Mouse (Mus musculus) adrenal gland, postnatal 14 days (tissue): Measurements from ENCODE around the gene Wdtc1. TPM values are rescaled to one million over a fixed set of nuclear protein-coding genes. Genes with fewer than 3 reads are reported as not detected.

Experiments used
- DNase-seq: peaks from one replicate; pipeline ENCODE4 v3.0.0; 2021; ENCODE audit warnings: mixed read lengths
- total RNA-seq: library from RNA; stranded (reverse); gene quantifications from 2 replicates; pipeline ENCODE4 v1.2.3, GENCODE M21; 2021

Gene Wdtc1
- total RNA-seq, 1 experiment from 2014 or later = 53.3 TPM

DNA sequence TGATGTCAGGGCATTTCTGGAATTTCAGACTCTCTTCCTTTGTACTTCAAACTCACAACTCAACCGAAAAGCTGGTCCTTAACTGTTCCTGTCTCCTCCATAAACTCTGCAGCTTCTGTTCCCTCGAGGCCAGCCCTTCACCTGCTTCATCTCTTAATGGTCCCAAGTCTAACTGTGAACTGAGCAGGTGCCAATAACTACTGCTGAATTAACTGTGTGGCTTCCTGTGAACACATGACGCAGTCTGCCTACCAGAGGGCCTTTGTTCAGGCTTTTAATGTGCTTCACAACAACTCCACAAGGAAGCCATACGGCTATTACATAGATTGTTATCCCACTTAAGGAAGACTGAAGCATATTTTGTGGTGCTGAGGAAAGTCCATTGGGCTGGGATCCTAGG, 23.0 kb downstream of the Wdtc1 start:
- DNase-seq = no peak

DNA sequence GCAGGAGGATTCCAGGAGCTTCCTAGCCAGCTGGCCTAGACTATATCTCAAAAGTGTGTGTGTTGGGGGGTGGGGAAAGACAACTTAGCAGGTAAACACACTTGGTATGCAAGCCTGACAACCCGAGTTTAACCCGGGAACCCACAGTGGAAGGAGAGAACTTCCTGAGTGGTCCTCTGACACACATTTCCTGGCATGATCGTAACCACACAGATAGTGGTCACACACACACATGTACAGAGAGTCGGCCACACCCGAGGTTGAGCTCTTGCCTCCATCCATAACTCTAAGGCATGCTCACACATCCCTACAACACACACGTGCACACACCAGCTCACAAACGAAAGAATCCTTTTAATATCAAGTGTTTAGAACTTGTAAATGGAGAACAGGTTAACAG, 25.2 kb downstream of the Wdtc1 start:
- DNase-seq = no peak

DNA sequence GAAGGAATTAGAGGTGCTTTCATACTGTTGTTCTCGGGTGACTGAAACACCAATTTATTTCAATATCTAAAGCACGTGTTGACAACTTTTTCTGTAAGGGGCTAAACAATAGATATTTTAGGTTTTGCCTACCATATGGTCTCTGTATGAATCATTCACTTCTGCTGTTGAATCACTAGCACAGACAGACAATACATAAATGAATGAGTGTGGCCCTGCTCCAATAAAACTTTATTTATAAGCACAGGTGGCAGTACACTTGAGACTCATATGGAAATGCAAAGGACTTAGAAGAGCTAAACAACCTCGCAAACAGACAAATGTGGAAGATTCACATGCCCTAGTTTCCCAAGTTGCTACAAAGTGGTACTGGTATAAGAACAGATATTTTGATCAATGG, 33.6 kb downstream of the Wdtc1 start:
- no peak for DNase-seq

GRCm38 (mm10) chr4:133315991-133316390, 37.3 kb downstream of the Wdtc1 start:
- peak; percentile 3 for DNase-seq

DNA sequence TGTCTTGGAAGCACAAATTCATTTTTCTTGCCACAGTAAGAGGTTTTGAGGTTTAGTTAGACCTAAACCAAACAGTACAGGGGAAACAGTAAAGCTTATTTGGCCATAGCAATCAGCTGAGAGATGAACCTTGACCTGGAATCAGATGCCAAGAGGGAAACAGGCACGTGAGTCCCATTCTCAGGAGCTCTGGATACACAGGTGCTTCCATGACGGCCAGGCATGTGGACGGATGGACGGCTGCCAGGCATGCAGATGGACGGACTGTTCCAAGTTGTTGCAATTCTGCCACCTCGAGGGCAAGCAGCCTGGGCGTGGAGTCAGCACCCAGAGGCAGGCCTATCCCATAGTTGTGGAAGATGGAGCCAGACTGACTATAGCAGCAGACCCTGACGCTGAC, 38.4 kb downstream of the Wdtc1 start:
- DNase-seq = peak; percentile 76

DNA sequence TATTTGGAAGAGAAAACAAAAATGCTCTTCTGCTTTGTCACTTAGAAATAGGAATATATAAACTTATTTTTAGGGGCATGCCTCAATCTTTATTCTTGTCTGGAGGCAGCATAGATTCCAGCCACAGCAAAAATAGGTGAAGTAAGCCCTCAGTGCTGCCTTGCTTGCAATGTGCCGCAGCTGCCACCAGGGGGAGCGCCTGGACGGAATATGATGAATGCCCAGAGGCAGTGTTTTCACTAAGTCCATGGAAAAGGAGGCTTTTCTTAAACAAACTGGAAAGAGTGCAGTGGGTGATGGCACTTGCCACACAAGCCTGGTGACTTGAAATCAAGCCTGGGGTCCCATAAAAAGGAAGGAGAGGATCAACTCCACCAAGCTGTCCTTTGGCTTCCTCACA, 43.3 kb downstream of the Wdtc1 start:
- peak; percentile 94 for DNase-seq

- DNase-seq = peak; percentile 80
These were observed 46.0 kb downstream of the Wdtc1 start for GRCm38 (mm10) chr4:133307331-133307730.

DNA sequence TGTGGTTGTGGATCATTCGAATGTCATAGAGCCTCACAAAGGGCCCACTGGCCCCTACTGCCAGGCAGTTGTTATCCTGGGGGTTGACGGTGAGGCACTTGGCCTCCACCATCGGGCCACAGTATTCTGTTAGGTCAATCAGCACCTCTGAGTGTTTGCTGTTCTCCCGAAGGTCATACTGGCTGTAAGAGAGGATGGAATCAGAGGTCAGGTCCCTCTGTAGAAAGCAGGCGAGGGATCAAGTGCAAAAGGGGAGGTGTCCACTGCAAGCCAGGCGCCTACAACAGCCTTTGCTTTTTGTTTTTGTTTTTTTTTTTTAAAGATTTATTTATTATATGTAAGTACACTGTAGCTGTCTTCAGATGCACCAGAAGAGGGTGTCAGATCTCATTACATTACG, 47.5 kb downstream of the Wdtc1 start:
- no peak for DNase-seq

DNA sequence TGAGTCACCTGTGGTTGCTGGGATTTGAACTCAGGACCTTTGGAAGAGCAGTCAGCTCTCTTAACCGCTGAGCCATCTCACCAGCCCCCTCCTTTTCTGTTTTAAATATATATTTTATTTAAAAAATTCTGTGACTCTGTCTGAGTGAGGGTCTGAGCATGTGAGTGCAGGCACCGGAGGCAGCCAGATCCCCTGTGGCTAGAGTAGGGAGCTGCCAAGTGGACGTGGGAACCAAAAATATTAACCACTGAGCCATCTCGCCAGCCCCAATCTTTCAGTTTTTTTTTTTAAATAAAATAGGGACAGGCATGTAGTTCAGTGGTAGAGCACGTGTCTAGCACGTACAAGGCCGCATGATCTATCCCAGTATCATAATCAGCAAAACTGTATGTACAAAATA, 48.5 kb downstream of the Wdtc1 start:
- DNase-seq = no peak

- no peak for DNase-seq
These were observed 50.6 kb downstream of the Wdtc1 start for GRCm38 (mm10) chr4:133302668-133303067.

GRCm38 (mm10) chr4:133301802-133302201, 51.5 kb downstream of the Wdtc1 start:
- DNase-seq = peak; percentile 82

DNA sequence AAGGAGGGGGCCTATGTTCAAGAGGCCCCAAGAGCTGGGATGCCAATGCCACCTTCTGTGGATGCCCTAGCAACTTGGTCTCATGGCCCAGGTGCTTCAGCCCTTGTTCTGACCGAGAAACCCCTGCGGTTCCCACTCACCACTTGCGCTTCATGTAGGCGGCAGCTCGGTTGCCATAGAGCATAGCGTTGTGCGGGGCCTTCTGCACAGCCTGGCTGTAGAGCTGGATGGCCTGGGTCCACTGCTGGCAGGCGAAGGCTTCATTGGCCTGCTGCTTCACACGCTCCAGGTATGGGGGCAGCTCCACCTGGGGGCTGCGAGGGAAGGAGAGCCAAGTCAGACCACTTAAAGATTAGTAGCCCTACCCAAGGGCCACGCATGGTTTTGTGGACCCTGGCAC, 52.9 kb downstream of the Wdtc1 start:
- DNase-seq = no peak

GRCm38 (mm10) chr4:133299701-133300100, 53.6 kb downstream of the Wdtc1 start:
- DNase-seq = no peak

DNA sequence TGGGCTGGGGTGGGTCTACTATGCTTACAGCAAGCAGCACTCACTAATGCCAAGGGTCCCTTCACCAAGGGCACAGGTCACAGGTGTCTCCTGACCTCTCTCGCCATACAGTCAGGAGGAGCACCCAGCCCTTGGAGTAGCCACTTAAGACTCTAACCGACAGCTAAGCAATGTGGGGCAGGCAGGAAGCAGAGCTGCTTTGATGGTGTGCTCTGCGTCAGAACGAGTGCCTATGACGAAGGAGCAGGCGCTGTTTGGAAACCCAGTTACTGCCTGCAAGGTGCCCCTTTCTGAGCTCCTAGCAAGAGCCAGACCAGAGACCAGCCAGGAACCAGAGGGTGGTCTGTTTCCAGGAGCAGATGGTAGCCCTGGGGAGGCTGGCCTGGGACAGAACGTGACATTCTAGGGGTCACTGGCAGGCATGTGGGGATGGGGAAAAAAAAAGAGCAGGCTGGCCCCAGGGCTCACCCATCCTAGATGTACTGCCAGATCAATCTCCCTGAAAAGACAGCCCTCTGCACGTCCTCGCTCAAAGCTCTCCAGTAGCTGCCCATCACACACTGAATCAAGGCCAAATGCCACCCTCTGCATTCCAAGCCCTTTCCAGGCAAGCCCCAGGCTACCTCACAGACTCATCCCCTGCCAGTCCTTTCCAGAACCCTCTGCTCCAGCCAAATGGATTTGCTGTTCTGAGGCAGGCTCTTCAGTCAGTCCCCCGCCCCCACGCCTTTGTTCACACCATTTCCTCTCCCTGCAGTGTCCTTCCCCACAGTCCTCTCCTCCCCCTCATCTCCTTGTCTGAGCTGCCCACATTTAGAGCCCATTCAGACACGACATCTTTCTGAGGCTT, 54.5 kb downstream of the Wdtc1 start:
- peak; percentile 62 for DNase-seq

- DNase-seq = peak; percentile 90
These were observed 55.5 kb downstream of the Wdtc1 start for GRCm38 (mm10) chr4:133297801-133298238.

- DNase-seq = peak; percentile 40
These were observed 55.9 kb downstream of the Wdtc1 start for GRCm38 (mm10) chr4:133297360-133297759.

DNA sequence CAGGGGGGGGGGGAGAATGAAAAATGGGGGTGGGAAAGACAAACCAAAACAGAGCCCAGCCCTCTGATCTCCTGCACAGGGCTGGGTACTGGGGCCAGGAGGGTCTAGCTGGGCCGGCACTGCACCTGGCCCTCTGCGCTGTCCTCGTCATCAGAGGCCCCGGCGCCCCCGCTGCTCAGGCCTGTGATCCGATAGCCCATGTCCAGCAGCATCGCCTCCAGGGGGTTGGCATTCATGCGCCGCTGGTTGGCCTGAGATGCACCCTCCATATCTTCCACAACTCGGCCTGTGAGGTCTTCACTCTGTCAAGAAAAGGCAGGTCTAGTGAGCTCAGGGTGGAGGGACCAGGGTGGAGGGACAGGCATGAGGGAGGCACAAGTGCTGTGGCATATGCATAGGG, 59.2 kb downstream of the Wdtc1 start:
- DNase-seq = no peak

DNA sequence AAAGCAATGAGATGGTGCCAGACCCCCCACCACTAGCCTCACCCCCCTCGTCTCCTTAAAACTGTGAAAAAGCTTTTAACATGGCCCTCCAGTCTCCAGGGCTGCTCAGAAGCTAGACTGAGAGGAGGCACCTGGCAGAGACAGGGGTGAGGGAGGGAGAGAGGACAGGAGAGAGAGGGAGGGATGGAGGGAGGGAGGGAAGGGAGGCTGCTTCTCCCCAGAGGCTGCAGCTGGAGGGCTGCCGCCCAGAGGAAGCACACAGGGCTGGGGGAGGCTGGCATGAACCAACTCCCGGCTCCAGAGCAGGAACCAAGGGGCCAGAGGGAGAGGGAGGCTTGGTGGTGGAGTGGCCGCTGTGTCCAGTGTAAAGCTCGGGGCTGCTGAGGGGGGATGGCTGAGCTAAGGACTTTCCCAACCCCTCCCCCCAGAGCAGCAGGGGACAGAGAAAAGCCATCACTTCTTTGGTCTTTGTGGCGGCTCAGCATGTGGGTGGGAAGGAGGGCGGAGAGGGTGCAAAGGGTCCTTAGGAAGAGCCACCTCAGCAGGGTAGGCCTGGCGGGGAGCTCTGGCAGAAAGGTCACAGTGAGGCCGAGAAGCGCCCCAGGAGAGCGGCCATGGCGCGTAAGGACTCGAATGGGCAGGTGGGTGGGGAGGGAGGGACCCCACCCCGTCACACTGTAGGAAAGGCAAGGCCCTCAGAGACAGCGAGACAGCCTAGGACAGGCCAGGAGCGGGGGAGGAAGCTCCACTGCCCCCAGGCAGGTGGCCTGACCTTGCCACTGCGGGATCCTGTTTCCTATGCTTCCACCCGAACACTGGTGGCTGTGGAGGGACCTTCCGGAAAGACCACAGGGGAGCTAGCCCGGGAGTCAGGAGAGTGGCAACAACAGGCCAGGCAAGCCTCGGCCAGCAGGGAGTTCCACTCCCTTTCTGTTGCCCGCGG, 60.1 kb downstream of the Wdtc1 start:
- peak; percentile 48 for DNase-seq

- no peak for DNase-seq
These were observed 60.9 kb downstream of the Wdtc1 start for GRCm38 (mm10) chr4:133292405-133292804.

- no peak for DNase-seq
These were observed 62.0 kb downstream of the Wdtc1 start for GRCm38 (mm10) chr4:133291255-133291654.

GRCm38 (mm10) chr4:133286476-133287077, 66.7 kb downstream of the Wdtc1 start:
- no peak for DNase-seq

DNA sequence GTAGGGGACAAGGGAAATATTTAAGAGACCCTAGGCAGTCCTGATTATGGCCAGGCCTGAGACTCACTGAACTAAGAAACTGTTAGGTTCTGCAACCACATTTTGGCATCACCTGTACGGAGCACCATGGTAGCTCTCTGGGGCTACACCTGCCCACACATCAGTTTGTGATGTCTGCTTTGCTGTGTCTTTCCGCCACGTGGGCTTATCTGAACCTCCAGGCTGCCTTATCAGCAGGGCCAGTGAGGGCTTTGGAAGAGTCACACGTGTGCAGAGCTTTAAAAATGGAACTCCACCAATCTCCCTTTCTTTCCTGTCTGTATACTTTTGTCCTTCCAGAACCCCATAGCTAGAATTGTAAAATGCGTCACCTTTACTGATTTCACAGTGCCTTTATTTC, 67.3 kb downstream of the Wdtc1 start:
- no peak for DNase-seq

GRCm38 (mm10) chr4:133285299-133285698, 68.0 kb downstream of the Wdtc1 start:
- no peak for DNase-seq
